Mouse (Mus musculus) spleen, adult 2 months (tissue): Measurements from ENCODE around the gene Acp6.

Experiments used
- CTCF ChIP-seq: fragments of 200-500 bp; IDR thresholded peaks from 2 replicates; pipeline ENCODE4 v1.5.1; 2011; ENCODE audit warnings: mild to moderate bottlenecking, inconsistent platforms; ENCODE audit not compliant: insufficient read depth, insufficient read length, insufficient replicate concordance; ENCODE audit errors: extremely low read depth
- POLR2A ChIP-seq: fragments of 200-500 bp; IDR thresholded peaks from 2 replicates; pipeline ENCODE4 v1.6.1; 2011; ENCODE audit warnings: low read depth, low read length, inconsistent platforms

DNA sequence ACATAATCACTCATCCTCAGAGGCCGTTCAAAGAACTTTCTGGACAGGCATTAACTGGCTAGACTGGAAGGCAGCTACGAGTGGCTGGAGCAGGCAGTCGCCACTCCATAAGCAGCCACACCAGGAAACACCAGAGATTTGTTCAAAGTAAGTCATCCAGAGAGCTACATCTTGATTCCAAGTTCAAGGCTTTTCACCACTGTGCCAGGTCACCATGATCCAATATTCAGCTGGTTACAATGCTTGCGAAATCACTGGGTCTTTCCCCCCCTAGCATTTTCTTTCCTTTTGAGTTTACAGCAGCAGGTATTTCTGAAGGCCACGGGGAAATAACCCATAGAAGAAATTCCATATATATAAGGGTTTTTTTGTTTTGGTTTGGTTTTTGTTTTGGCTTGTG lies 66.7 kb downstream of the Acp6 start:
- TF ChIP-seq CTCF: no peak
- no peak for TF ChIP-seq POLR2A
